Mouse (Mus musculus) adrenal gland, adult 8-10 months (tissue): ENCODE data around the gene Prss45. TPM values are rescaled to one million over a fixed set of nuclear protein-coding genes. Genes with fewer than 3 reads are reported as not detected.

Experiments used
- DNase-seq: peaks from one replicate; pipeline ENCODE4 v3.0.0; 2022
- total RNA-seq, 4 experiments: library from RNA; stranded (reverse); gene quantifications; 2 replicates each; pipeline ENCODE4 v1.2.4; 2022

Prss45 gene
- total RNA-seq, 4 experiments from 2014 or later, result 0.24 TPM; not detected in 3

- DNase-seq, result no peak
Measured at GRCm38 (mm10) chr9:110858523-110858922, 24.1 kb downstream of the Prss45 start.

- DNase-seq, result no peak
Measured at GRCm38 (mm10) chr9:110858967-110859596, 24.7 kb downstream of the Prss45 start.

- DNase-seq, result no peak
Measured at GRCm38 (mm10) chr9:110871030-110871429, 36.6 kb downstream of the Prss45 start.

- DNase-seq, result peak; percentile 44
Measured at GRCm38 (mm10) chr9:110873681-110874659, 39.6 kb downstream of the Prss45 start.

- DNase-seq, result no peak
Measured at GRCm38 (mm10) chr9:110874660-110875191, 40.3 kb downstream of the Prss45 start.

- DNase-seq, result no peak
Measured at GRCm38 (mm10) chr9:110875288-110875695, 40.9 kb downstream of the Prss45 start.

- no peak for DNase-seq
Measured at GRCm38 (mm10) chr9:110877353-110877752, 43.0 kb downstream of the Prss45 start.

- peak; percentile 58 for DNase-seq
Measured at GRCm38 (mm10) chr9:110877888-110878287, 43.5 kb downstream of the Prss45 start.

GRCm38 (mm10) chr9:110879191-110879920 lies 45.0 kb downstream of the Prss45 start, which contains the start of gene Als2cl:
Gene Als2cl, plus strand, starts transcription at chr9:110879870.
- DNase-seq, result peak; percentile 43

- peak; percentile 72 for DNase-seq
Measured at GRCm38 (mm10) chr9:110879998-110880561, 45.7 kb downstream of the Prss45 start, which contains the start of gene Tmie. Gene Tmie, minus strand, starts transcription at chr9:110880113.

GRCm38 (mm10) chr9:110880772-110881171 lies 46.4 kb downstream of the Prss45 start:
- peak; percentile 46 for DNase-seq

- no peak for DNase-seq
Measured at GRCm38 (mm10) chr9:110881953-110882352, 47.6 kb downstream of the Prss45 start.

- no peak for DNase-seq
Measured at GRCm38 (mm10) chr9:110887388-110888303, 53.3 kb downstream of the Prss45 start.

GRCm38 (mm10) chr9:110888935-110889334 lies 54.5 kb downstream of the Prss45 start:
- DNase-seq, result no peak

- DNase-seq, result no peak
Measured at GRCm38 (mm10) chr9:110890026-110890783, 55.8 kb downstream of the Prss45 start.

Other genes starting within 250 kb of the Prss45 start
- gene Nradd, start 210.1 kb upstream of the Prss45 start, total RNA-seq, result 10 to 100 TPM; 15.5 to 19.1 (median 16.3) TPM
- gene Nbeal2, start 180.4 kb upstream of the Prss45 start, total RNA-seq, result 10 to 100 TPM in 2 of 4 experiments, 1 to 10 TPM in 2; 7.7 to 18.1 (median 13.1) TPM
- 10 to 100 TPM; 62.7 to 77.9 (median 68.5) TPM for gene Ccdc12, start 178.1 kb upstream of the Prss45 start, total RNA-seq
- under 1 TPM in 2 of 4 experiments, not detected in 2; 0.26 to 0.40 TPM for gene Myl3, start 92.7 kb upstream of the Prss45 start, total RNA-seq
- 10 to 100 TPM in 1 of 4 experiments, 1 to 10 TPM in 3; 7.2 to 12.3 (median 9.3) TPM for gene Pth1r, start 87.4 kb upstream of the Prss45 start, total RNA-seq
- gene Prss42, start 36.4 kb upstream of the Prss45 start, total RNA-seq, result not detected
- not detected for gene Prss44, start 20.6 kb upstream of the Prss45 start, total RNA-seq
- gene Prss43, start 7.9 kb upstream of the Prss45 start, total RNA-seq, result not detected
- gene Prss46, start 9.9 kb downstream of the Prss45 start, total RNA-seq, result not detected
- gene Prss50, start 23.4 kb downstream of the Prss45 start, total RNA-seq, result not detected
- 10 to 100 TPM; 16.4 to 43.7 (median 30.2) TPM for gene Als2cl, start 45.3 kb downstream of the Prss45 start, total RNA-seq
- 1 to 10 TPM; 2.3 to 7.5 (median 5.1) TPM for gene Tmie, start 45.5 kb downstream of the Prss45 start, total RNA-seq
- gene Fam240a, start 82.3 kb downstream of the Prss45 start, total RNA-seq, result not detected
- gene Tdgf1, start 111.6 kb downstream of the Prss45 start, total RNA-seq, result under 1 TPM in 1 of 4 experiments, not detected in 3; 0.14 TPM
- gene Lrrc2, start 117.0 kb downstream of the Prss45 start, total RNA-seq, result 10 to 100 TPM; 13.0 to 17.1 (median 14.1) TPM
- gene Rtp3, start 156.0 kb downstream of the Prss45 start, total RNA-seq, result 1 to 10 TPM; 2.5 to 4.6 (median 3.9) TPM
- gene Ltf, start 184.7 kb downstream of the Prss45 start, total RNA-seq, result 1 to 10 TPM in 3 of 4 experiments, under 1 TPM in 1; 0.87 to 3.2 (median 2.0) TPM
- gene Ccrl2, start 222.9 kb downstream of the Prss45 start, total RNA-seq, result 10 to 100 TPM in 2 of 4 experiments, 1 to 10 TPM in 2; 5.4 to 12.8 (median 9.8) TPM